Mouse (Mus musculus): Measurements from ENCODE around the gene Kcnn4.

The Kcnn4 gene

DNA sequence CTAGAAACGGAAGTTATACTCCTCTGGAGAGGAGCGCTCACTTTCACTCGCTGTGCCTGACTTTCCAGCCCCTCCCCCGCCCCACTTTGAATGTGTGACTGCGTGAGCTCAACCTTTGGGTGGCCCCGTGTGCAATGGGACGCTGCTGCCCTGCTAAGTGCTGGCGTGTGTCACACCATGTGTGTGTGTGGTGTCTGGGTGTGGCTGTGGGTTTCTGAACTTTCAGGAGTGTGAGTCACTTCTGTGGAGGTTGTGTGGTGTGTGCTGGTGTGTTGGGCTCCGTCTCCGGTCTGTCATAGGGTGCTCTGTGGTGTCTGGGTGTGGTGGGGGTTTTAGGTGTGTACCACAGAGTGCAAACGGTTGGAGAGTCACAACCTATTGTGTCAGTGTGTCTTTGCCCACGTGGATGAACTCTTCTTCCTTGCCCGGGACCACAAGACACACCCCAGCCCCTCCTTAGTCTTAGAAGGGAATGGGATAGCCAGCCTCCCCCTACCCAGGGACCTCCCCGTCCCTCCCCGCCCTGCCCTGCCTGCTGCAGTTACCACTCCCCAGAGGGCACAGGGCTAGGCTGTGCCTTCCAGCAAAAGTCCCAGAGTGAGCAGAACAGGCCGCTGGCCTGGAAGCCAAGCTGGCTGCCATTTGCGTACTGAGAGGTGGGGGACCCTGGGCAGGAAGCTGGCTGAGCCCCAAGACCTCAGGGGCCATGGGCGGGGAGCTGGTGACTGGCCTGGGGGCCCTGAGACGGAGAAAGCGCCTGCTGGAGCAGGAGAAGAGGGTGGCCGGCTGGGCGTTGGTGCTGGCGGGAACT, at the start of gene Kcnn4:
TSS of gene Kcnn4 (plus strand) at position 533 of the 811 bp plus-strand sequence.
- peak; percentile 93 for DNase-seq (ENCODE audit: low spot score)

DNA sequence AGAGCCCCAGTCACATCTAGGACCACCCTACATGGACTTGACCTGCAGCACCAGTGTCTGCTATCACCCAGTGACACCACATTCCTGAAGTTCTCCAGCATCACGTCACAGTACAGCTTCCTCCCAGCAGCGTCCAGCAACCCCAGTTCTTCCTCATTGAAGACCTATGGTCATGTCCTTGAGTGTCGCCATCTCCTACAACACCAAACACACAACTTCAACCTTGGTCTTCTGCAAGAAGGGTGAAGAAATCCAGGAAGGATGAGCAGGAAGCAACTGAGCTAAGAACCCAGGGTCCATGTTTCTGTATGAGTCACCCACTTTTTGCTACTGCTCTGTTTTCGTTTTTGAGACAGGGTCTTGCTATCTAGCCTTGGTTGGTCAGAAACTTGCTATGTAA, 47.5 kb upstream of the Kcnn4 start:
- no peak for DNase-seq (ENCODE audit: low spot score)

DNA sequence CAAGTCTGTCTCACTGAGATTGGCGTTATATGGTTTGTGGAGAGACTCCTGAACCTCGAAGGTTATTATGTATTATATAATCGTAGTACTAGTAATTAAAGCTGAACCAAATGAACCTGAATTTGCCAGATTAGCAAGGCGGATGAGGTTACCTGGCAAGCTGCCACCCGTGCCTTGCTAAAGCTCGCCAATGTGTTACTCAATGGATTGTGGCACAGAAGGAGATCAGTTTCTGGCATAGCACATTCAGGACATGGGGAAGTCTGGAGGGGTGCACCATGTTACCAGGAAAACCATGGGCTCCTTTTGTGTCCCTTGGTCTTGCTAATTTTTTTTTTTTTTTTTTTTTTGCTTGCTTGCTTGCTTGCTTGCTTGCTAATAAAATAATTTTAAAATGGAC, 44.9 kb upstream of the Kcnn4 start:
- no peak for DNase-seq (ENCODE audit: low spot score)

DNA sequence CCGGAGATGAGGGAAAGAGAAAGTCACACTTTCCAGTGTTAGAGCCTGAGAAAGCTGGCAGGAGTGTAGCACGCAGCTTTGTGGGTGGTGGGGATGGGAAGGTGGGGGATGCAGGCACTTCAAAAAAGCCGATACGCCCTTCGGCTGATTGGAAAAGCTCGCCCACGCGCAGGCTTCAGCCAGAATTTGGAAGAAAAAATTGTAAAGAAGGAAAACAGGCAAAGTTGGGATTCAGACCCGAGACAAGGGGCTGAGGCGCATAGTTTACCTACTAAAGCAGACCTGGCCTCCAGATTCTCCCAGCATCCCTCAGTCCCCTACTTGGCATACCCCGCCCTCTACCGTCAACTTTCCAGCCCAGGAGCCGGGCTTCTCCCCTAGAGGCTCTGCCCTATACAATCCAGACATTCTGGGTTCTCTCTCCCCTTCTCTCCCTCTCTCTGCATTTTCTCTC, 44.4 kb upstream of the Kcnn4 start:
- DNase-seq (ENCODE audit: low spot score): no peak

DNA sequence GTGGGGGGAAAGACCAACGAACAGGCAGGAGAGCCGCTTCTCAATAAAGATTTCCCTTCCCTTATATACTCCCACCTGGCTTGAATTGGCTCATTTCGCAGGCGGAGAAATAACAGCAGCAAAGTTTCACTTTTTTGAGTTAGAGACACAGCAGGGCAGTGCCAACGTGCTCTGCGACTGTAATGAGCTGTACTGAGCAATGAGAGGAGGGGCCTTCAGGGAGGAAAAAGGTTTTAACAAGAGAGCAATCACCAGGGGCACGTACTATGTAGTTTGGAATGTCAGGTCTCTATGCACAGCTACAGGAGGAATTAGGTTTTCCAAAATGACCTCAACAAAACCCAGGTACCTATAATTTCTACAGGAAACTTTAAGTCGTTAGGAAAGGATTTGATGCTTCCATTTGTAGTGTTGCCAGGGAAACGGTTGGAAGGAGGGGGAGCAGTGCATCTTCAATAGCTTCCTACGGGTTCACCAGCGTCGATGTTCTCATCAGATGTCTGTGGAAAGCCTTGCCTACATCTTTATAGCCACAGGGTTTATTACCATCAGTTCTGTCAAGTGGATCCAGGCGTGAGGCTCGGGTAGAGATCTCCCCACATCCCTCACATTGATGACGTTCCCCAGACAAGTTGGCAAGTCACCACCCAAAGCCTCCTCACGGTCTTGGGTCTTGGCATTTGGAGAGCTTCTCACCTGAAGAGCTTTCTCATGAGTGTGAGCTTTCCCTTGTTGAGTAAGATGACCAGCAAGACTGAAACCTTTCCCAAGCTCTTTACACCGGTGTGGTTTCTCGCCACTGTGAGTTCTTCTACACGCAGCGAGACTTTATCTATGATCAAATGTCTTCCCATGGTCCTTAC, 43.6 kb upstream of the Kcnn4 start:
- DNase-seq (ENCODE audit: low spot score): no peak

DNA sequence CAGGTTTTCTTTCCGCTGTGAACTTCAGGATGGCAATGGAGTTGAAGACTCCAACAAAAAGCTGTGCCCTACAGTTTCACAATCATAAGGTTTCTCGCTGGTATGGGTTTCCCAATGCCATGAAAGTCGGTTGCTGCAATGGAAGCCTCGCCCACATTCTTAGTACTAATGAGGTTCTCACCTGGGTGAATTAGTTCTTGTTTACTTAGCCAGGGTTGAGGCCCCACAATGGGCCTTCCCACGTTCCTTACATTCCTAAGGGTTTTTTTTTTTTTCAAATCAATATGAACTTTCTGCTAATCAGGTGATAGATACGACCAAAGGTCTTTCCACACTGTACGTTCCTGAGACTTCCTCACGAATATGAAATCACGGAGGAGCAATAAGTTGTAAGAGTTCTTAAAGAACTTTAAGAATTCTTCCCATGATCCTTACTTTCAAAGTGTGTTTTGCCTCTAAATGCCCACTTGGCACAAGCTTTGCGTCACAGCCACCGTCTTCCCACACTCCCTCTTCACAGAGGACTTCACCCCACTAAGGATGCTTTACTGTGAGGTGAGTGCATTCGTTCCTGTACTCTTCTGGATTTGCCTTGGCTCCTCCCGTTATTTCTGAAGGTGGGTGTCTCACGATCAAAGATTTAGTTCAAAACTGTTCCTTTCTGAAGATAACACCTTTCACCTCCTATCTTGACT, 42.6 kb upstream of the Kcnn4 start:
- DNase-seq (ENCODE audit: low spot score): no peak

DNA sequence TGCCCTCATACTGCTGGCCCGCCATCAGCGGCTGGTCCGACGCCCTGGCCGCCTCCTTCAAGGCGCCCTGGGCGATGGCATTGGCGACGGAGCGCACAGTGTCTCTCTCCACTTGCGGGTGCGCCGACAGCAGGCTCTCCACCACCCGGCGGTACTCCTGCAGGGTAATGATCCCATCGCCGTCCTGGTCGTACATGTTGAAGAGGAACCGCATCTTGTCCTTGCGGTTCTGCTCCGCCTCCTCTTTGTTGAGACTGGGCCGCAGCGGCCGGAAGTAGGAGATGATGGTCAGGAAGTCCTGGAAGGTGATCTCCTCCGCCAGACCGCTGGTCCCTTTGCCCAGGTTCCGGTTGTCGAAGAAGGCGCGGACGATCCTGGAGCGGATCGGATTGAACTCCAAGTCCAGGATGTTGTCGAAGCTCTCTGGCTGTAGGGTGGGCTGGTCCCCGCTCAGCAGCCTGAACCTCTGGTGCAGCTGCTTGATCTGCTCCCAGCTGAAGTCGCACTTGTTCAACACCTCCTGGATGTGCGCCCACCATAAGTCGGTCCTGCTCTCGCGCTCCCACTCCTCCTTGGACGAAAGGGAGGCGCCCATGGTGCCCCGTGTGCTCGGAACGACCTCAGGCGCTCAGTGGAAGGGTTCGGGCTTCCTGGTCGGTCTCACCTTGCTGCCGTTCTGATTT, 36.6 kb upstream of the Kcnn4 start, which contains the start of gene Tescl:
TSS of gene Tescl (minus strand) at position 633 of the 683 bp plus-strand sequence.
- DNase-seq (ENCODE audit: low spot score): no peak

DNA sequence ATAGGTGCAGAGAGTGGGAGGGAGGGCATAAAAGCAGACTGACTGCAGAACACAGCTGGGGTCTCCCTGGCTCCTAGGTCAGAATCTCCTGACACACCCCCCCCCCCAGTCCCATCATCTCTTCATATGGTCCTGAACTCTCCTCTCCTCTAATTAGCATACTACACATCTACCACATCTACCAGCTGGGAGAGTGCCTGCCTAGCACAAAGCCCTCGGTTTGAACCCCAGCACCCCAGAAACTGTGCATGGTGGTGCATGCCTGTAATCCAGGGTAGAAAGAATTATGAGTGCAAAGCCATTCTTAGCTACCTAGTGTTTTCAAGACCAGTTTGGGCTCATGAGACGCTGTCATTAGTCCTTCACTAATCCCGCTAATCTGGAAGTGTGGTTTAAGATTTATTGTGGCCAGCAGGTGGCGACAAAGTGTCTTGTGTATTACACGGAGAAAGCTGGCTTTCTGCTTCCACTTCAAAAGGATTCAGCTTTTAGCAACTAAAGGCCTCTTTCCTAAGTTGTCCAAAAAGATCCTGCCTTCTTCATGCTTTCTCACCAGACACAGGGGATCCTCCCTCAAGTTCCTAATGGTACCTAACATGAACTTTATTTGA, 34.3 kb upstream of the Kcnn4 start:
- peak; percentile 68 for DNase-seq (ENCODE audit: low spot score)

DNA sequence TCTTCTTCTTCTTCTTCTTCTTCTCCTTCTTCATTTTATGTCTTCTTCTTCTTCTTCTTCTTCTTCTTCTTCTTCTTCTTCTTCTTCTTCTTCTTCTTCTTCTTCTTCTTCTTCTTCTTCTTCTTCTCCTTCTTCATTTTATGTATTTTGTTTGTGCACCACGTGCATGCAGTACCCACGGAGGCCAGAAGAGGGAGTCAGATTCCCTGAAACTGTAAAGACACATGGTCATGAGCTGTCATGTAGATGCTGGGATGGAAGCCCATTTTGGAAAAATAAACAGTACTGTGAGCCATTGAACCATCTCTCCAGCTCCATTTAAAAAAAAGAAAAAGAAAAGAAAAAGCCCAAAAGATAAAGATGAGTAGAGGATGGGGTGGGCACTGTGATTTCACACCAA, 31.8 kb upstream of the Kcnn4 start:
- DNase-seq (ENCODE audit: low spot score): no peak

DNA sequence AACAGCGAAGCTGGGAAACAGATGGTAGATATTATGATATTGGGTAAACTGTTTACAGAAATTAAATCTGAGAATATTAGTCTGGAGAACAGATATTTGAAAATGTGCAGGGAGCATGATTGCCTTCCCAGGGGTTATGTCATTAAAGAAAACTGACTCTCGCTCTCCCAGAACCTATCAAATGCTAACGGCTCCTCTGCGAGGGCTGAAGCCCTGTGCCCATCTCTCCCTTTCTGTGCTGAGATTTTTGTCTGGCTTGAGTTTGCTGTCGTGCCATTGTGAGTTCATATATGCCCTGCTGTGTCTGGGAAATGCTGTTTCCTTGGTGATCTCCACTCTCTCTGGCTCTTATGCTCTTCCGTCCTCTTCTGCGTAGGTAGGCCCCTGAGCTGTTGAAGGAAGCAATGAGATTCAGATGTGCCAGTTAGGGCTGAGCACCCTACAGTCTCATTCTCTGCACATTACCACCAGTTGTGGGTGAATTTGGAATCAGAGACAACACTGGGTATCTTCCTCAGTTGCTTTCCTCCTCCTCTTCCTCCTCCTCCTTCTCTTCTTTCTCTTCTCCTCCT, 26.3 kb upstream of the Kcnn4 start:
- no peak for DNase-seq (ENCODE audit: low spot score)

DNA sequence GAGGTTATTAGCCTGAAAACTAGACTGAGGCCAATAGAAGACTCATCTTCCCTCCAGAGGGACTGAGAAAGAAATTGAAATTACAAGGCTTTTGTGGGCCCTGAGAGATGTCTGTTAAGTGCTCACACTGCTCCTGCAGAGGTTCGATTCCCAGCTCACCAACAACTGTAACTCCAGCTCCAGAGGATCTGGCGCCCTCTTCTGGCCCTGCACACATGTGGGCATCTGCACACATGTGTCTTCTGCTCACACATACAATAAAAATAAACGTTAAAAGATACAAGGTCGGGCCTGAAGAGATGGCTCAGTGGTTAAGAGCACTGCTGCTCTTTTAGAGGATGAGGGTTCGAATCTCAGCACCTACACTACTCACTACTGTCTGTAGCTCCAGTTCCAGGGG, 23.6 kb upstream of the Kcnn4 start:
- DNase-seq (ENCODE audit: low spot score): no peak

DNA sequence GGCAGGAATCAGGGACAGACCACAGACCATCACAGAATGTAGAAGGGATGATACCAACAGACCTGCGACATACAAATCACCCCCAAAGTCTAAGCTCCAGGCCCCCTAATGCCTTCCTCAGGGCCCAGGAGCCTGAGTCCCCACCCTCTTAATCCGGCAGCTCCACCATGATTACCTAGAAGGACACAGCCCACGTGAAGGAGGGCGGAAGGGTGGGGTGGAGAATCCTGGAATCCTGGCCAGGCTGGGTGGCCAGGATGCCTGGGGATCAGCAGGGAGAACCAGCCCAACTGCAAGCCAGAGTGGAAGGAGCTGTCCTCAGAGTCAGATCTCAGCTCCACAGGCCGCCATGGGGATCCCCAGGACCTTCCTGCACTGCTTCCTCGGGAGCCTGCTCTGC, 21.2 kb upstream of the Kcnn4 start, which contains the start of gene Lypd5:
TSS of gene Lypd5 (plus strand) at position 301 of the 400 bp plus-strand sequence.
- DNase-seq (ENCODE audit: low spot score): no peak

DNA sequence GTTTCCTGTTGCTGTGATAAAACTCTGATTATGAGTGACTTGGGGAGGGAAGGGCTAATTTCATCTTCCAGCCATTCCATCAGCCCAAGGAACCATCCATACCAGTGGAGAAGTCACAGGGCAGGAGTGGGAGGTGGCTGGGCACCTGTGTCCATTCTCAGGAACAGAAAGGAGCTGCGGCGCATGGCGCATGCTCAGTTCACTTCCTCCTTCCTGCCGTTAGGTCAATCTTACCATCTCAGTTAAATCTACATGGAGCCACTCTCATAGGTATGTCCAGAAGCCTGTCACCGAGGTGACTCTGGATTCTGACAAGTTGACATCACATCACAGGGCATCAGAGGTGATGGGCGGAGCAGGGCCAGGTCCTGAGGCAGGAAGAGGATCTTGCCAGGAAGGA, 14.4 kb upstream of the Kcnn4 start:
- DNase-seq (ENCODE audit: low spot score): no peak

DNA sequence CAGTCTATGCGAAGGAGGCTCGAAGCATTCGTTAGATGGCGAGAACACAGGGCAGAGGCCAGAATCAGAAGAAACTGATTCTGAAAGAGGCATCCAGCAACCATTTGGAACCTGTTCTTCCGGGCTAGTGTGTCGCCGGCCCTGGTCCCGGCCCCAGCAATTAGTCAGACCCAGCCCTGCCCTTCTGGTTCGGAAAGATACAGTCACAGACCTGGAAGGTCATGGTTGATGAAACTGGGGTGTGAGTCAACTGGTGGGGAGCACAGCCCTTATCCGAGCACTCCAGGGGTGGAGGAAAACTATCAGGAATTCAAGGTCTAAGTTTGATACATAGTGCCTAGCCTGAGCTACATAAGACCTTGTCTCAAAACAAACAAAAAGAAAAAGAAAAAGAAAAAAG, 14.0 kb upstream of the Kcnn4 start:
- DNase-seq (ENCODE audit: low spot score): no peak

DNA sequence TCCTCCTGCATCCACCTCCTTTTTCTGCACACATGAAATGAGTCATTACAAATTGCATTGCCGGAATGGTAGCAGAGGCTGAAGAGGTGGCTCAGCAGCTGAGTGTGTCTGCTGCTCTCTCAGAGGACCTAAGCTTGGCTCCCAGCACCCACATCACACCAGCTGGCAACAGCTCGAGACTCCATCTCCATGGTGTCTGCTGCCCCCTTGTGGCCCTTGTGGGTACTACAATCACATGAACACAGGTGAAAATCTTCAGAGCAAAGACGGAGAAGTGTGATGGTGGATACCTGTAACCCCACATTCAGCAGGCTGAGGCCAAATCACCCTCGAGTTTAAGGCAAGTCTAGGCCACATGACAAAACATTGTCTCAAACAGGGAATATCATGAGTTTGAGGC, 12.2 kb upstream of the Kcnn4 start:
- no peak for DNase-seq (ENCODE audit: low spot score)

DNA sequence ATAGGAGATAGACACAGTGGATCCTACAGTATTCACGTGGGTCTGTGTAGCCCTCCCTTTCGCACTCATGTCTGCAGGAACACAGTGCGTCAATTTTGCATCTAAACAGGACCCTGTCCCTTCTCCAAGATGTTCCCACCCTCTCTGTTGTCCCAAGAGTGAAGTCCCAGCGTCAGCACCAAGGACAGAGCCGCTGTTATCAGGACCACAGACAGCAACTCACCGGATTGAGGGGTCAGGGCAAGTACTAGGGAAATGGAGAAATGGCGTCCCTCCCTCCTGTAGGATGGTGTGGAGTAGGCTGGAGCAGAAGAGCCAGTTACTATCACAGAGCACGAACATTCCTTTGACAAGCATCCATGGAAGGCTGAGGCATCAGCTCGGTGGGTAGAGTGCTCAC, 10.8 kb upstream of the Kcnn4 start:
- DNase-seq (ENCODE audit: low spot score): no peak

DNA sequence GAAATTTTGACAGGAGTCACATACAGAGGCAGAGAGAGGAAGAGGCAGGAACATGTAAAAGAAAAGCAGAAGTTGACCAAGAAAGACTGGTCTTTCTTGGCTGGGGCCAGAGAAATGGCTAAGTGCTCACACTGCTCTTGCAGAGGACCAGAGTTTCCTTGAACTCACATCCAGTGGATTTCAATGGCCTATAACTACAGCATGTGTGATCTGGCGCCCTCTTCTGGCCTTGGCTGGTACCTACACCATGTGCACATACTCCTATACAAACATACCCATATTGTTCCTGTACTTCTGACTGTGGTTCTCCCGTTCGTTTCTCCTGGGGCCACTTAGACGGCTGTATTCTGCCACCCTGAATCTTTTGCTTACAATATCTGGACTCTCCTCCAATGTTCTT, 9.1 kb upstream of the Kcnn4 start:
- DNase-seq (ENCODE audit: low spot score): no peak

DNA sequence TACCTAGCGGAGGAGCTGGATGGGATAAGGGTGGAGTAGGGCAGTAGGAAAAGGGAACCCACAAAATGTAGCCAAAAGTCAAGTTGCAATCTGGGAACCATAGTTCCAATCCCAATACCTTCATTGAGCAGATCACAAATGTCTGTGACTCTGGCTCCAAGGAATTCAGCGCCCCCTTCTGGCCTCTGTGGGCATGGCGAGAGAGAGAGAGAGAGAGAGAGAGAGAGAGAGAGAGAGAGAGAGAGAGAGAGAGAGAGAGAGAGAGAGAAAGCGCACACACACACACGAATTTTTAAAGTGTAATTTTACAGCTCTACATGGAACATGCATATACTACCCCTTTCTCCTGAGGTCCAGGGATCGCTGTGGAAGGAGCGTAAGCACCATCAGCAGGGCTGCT, 6.8 kb upstream of the Kcnn4 start:
- DNase-seq (ENCODE audit: low spot score): peak; percentile 65

DNA sequence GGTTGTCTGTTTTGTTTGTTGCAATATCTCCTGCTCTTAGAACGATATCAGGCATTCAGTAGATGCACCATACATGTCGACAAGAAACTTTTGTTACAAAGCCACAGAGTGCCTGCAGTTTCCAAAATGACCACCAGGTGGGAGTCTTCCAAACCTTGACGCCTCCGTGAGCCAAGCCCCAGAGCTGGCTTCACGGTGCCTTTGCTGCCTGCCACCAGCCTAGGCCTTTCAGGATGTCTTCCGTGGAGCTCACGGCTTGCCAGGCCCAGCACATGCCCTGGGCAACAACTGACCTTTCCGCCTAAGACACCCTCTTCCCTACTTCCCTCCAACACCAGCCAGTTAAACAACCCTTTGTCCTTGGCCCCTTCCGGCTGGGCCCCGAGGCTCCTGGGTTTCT, 5.2 kb upstream of the Kcnn4 start:
- DNase-seq (ENCODE audit: low spot score): peak; percentile 87

DNA sequence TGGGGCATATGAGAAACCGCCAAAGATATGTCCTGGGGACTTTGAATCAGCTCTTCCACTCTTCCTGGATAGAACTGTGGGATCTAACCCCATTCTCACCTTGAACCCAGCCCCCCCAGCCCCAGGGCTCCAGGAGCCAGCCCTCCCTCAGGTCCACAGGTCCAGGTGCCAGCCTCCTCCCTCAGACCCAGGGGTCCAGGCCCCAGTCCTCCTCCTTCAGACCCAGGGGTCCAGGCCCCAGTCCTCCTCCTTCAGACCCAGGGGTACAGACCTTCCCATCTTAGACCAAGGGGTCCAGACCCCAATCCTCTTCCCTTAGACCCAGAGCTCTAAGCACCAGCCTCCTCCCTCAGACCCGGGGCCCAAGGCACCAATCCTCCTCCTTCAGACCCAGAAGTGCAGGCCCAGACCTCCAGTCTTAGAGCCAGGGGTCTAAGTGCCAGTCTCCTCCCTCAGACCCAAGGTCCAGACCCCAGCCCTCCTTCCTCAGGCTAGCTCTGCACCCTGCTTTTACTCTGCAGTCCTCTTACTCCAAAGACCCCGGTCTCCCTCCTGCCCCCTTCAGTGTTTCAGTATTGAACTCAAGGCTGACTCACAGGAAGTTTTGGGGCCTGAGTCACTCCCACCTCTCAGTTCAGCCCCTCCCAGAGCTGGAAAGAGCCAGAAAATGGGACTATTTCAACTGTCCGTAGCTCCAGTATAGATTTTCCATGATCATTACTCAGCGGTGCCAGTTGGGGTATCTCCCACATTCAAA, 4.6 kb upstream of the Kcnn4 start:
- DNase-seq (ENCODE audit: low spot score): no peak
